Mouse (Mus musculus): ENCODE results near the gene Ager. TPM values are rescaled to one million over a fixed set of nuclear protein-coding genes. Genes with fewer than 3 reads are reported as not detected.

Ager gene
- polyA plus RNA-seq, 1 experiment, result 1.9 TPM

DNA sequence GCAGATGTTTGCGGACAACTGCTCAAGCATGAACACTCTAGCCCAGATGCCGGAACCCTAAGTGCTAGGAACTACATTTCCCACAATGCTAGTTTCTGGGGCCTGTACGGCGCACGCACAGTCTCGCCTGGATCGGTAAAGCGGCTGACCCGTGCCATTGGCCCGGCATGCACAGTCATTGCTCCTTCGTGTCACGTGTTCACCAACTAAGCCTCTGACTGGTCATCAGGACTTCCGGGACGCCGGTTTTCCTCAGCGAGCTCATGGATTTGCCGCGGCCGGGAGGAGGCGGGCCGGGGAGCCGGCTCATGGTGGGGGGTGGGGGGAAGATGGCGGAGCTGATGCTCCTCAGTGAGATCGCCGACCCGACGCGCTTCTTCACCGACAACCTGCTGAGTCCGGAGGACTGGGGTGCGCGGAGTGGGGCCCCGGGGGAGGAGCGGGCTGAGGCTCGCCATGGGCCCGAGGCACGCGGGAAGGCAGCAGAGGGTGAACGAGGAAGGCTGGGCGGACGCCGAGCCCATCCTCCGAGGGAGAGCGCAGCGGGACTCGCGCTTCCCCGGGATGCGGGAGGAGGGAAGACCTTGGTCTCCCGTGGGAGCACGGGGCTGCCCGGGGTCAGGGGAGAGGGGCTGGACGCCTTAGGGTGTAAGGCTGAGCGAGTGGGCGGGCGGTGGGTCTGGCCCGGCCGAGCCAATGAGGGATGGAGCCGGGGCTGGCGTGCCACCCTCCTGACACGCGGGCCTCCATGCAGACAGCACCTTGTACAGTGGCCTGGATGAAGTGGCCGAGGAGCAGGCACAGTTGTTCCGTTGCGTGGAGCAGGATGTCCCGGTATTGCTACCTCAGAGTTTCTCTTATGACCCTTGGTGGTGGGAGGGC, 49.5 kb downstream of the Ager start, which contains the start of gene Atf6b:
Atf6b (plus strand) TSS at position 241 of the 882 bp plus-strand sequence.
- peak; percentile 98 for DNase-seq (ENCODE audit: low read depth, low spot score)
- WGBS, result under 1% methylated on average over 66 of the region's 66 CpGs

DNA sequence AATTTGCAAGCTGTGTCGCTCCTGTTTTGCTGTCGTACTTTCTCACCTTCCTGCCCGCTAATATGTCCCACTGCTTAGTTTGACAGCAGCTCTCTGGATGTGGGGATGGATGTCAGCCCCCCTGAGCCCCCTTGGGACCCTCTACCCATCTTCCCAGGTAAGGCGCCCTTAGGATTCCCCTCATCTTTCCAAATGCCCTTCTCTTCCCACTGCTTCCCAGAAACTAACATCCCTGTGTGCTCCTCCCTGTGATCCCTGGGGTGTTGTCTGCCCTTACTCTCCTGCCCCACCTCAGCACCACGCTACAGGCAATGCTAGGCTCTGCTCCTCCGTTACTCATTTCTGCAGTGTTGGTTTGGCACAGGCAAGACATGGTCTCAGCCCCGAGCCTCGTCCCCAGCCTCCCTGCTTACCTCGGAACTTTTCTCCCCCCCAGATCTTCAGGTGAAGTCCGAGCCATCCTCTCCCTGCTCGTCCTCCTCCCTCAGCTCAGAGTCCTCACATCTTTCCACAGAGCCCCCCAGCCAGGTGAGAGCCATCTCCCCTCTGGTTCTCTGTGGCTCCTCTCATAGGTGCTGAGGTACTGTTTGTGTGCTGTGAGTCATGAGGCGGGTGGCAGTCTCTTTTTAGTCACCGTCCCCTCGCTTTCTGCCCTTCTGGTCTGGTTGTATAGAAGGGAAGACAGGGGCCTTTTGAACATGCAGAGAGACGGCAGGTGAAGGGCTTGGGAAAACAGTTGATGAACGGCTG, 50.7 kb downstream of the Ager start:
- no peak for DNase-seq (ENCODE audit: low read depth, low spot score)
- 84% methylated on average over 16 of the region's 16 CpGs for WGBS

DNA sequence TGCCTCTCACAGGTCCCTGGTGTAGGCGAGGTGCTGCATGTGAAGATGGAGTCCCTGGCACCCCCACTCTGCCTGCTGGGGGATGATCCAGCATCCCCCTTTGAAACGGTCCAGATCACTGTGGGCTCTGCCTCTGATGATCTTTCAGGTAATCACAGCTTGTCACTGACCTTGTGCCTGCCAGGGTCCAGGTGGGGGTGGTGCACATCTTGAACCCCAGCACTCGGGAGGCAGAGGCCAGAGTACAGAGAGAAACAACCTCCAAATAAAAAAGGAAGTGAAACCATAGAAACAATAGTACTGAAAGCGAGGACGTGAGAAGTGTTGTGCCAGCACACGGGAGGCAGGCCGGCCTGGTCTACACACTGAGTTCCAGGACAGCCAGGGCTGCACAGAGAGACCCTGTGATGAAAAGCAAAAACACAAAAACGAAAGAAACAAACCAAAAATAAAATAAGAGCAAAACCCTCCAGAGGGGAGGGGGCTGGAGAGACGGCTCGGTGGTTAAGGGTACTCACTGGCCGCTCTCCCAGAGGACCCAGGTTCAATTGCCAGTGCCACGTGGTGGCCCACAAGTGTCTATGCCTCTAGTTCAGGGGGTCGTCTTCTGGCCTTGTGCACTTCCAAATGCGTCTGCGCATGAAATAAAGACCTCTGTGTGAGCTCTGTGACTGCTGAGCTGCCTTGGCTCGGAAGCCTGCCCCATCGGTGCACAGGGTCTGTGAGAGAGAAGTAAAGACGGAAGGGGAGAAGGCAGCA, 51.6 kb downstream of the Ager start:
- WGBS, result 81% methylated on average over 18 of the region's 18 CpGs
- DNase-seq (ENCODE audit: low read depth, low spot score), result no peak

Other genes starting within 250 kb of the Ager start
- gene Btnl2, start 243.0 kb upstream of the Ager start, polyA plus RNA-seq (2012; rRNA removed), result 48.4 and 121 TPM in 2 replicates
- 81.1 and 155 TPM in 2 replicates for gene Btnl1, start 220.7 kb upstream of the Ager start, polyA plus RNA-seq (2012; rRNA removed)
- 0.64 and 1.3 TPM in 2 replicates for gene BC051142, start 199.0 kb upstream of the Ager start, polyA plus RNA-seq (2012; rRNA removed)
- gene Btnl4, start 120.5 kb upstream of the Ager start, polyA plus RNA-seq (2012; rRNA removed), result 55.9 and 102 TPM in 2 replicates
- gene Btnl6, start 80.5 kb upstream of the Ager start, polyA plus RNA-seq (2012; rRNA removed), result 115 and 205 TPM in 2 replicates
- gene Notch4, start 33.6 kb upstream of the Ager start, polyA plus RNA-seq (2012; rRNA removed), result 4.1 and 8.1 TPM in 2 replicates
- 11.2 and 11.8 TPM in 2 replicates for gene Gpsm3, start 8.1 kb upstream of the Ager start, polyA plus RNA-seq (2012; rRNA removed)
- gene Pbx2, start 6.6 kb upstream of the Ager start, polyA plus RNA-seq (2012; rRNA removed), result 34.5 and 44.4 TPM in 2 replicates
- gene Rnf5, start 5.8 kb downstream of the Ager start, polyA plus RNA-seq (2012; rRNA removed), result 171 and 173 TPM in 2 replicates
- gene Agpat1, start 6.4 kb downstream of the Ager start, polyA plus RNA-seq (2012; rRNA removed), result 255 and 267 TPM in 2 replicates
- 1.7 and 2.2 TPM in 2 replicates for gene Egfl8, start 18.1 kb downstream of the Ager start, polyA plus RNA-seq (2012; rRNA removed)
- gene Ppt2, start 30.6 kb downstream of the Ager start, polyA plus RNA-seq (2012; rRNA removed), result 31.1 and 35.8 TPM in 2 replicates
- 4.5 and 5.7 TPM in 2 replicates for gene Prrt1, start 31.7 kb downstream of the Ager start, polyA plus RNA-seq (2012; rRNA removed)
- 3.7 and 4.7 TPM in 2 replicates for gene Fkbpl, start 46.9 kb downstream of the Ager start, polyA plus RNA-seq (2012; rRNA removed)
- gene Atf6b, start 49.3 kb downstream of the Ager start, polyA plus RNA-seq (2012; rRNA removed), result 61.0 and 64.1 TPM in 2 replicates
- gene Tnxb, start 72.7 kb downstream of the Ager start, polyA plus RNA-seq (2012; rRNA removed), result 11.0 and 13.3 TPM in 2 replicates
- 32.9 and 44.2 TPM in 2 replicates for gene C4b, start 146.0 kb downstream of the Ager start, polyA plus RNA-seq (2012; rRNA removed)
- 0.05 TPM in 1 of 2 replicates, not detected in the other for gene Cyp21a1, start 206.7 kb downstream of the Ager start, polyA plus RNA-seq (2012; rRNA removed)
- 49.5 and 57.9 TPM in 2 replicates for gene Stk19, start 239.1 kb downstream of the Ager start, polyA plus RNA-seq (2012; rRNA removed)
- gene Dxo, start 239.2 kb downstream of the Ager start, polyA plus RNA-seq (2012; rRNA removed), result 75.2 and 76.4 TPM in 2 replicates